Mouse (Mus musculus): ENCODE data around the gene Ndufs3. TPM values are rescaled to one million over a fixed set of nuclear protein-coding genes. Genes with fewer than 3 reads are reported as not detected.

Ndufs3 gene
- polyA plus RNA-seq, 1 experiment: 222 TPM

- no peak for TF ChIP-seq CTCF (IDR thresholded peaks at IDR 0.05; ENCODE audit: extremely low read depth, insufficient read depth, low read length)
- TF ChIP-seq POLR2A (IDR thresholded peaks at IDR 0.05; ENCODE audit: extremely low read depth, insufficient read depth, low read length): no peak
- peak overlapping the region; percentile 87 for H3K4me3 ChIP-seq (ENCODE audit: insufficient read depth, low read length)
- peaks cover 3% of the 10 kb centered on the region; the same call in 1 of the 2 replicates for H3K4me1 ChIP-seq (ENCODE audit: control insufficient read depth, insufficient read depth, low read length)
- H3K27ac ChIP-seq (ENCODE audit: insufficient read depth, low read length): peak overlapping the region; percentile 53
These were observed 58.1 kb downstream of the Ndufs3 start for GRCm38 (mm10) chr2:90846597-90846954.

GRCm38 (mm10) chr2:90846171-90846570 is 58.5 kb downstream of the Ndufs3 start:
- H3K4me3 ChIP-seq (ENCODE audit: insufficient read depth, low read length): peak overlapping the region; percentile 87; the same call in 1 of the 2 replicates
- H3K4me1 ChIP-seq (ENCODE audit: control insufficient read depth, insufficient read depth, low read length): peaks cover 3% of the 10 kb centered on the region; the same call in 1 of the 2 replicates
- TF ChIP-seq POLR2A (IDR thresholded peaks at IDR 0.05; ENCODE audit: extremely low read depth, insufficient read depth, low read length) (no peak), CTCF (IDR thresholded peaks at IDR 0.05; ENCODE audit: extremely low read depth, insufficient read depth, low read length) (no peak)
- peak overlapping the region; percentile 53 for H3K27ac ChIP-seq (ENCODE audit: insufficient read depth, low read length)

GRCm38 (mm10) chr2:90845234-90845633 is 59.4 kb downstream of the Ndufs3 start:
- Histone ChIP-seq H3K4me3 (ENCODE audit: insufficient read depth, low read length) (no peak overlapping the region), H3K27ac (ENCODE audit: insufficient read depth, low read length) (no peak overlapping the region), H3K4me1 (ENCODE audit: control insufficient read depth, insufficient read depth, low read length) (no peaks in the 10 kb centered on the region; the same call in 1 of the 2 replicates)
- TF ChIP-seq CTCF (IDR thresholded peaks at IDR 0.05; ENCODE audit: extremely low read depth, insufficient read depth, low read length): no peak
- no peak for TF ChIP-seq POLR2A (IDR thresholded peaks at IDR 0.05; ENCODE audit: extremely low read depth, insufficient read depth, low read length)

Other genes starting within 250 kb of the Ndufs3 start
- gene Nup160, start 227.6 kb downstream of the Ndufs3 start, polyA plus RNA-seq (2012; rRNA removed): 12.5 and 12.6 TPM in 2 replicates
- 62.6 and 68.3 TPM in 2 replicates for gene Fnbp4, start 159.5 kb downstream of the Ndufs3 start, polyA plus RNA-seq (2012; rRNA removed)
- 1.1 and 1.2 TPM in 2 replicates for gene Agbl2, start 122.1 kb downstream of the Ndufs3 start, polyA plus RNA-seq (2012; rRNA removed)
- 135 and 140 TPM in 2 replicates for gene Mtch2, start 57.7 kb downstream of the Ndufs3 start, polyA plus RNA-seq (2012; rRNA removed)
- gene C1qtnf4, start 19.0 kb downstream of the Ndufs3 start, polyA plus RNA-seq (2012; rRNA removed): 363 and 369 TPM in 2 replicates
- 25.3 and 28.1 TPM in 2 replicates for gene Kbtbd4, start 87 bp downstream of the Ndufs3 start, polyA plus RNA-seq (2012; rRNA removed)
- gene Celf1, start 35.6 kb upstream of the Ndufs3 start, polyA plus RNA-seq (2012; rRNA removed): 102 and 107 TPM in 2 replicates
- gene Rapsn, start 130.8 kb upstream of the Ndufs3 start, polyA plus RNA-seq (2012; rRNA removed): 0.61 and 1.9 TPM in 2 replicates
- gene Psmc3, start 149.2 kb upstream of the Ndufs3 start, polyA plus RNA-seq (2012; rRNA removed): 202 and 205 TPM in 2 replicates
- gene Slc39a13, start 165.6 kb upstream of the Ndufs3 start, polyA plus RNA-seq (2012; rRNA removed): 51.3 and 54.7 TPM in 2 replicates
- gene Spi1, start 177.6 kb upstream of the Ndufs3 start, polyA plus RNA-seq (2012; rRNA removed): 9.3 and 10.6 TPM in 2 replicates
- 0.89 and 0.98 TPM in 2 replicates for gene Mybpc3, start 213.3 kb upstream of the Ndufs3 start, polyA plus RNA-seq (2012; rRNA removed)